Comparison of ENCODE assay signal across 10 mouse cellular contexts in genomic region chr4:106959506-106960302, GRCm38 (mm10). TPM values are rescaled to one million over a fixed set of nuclear protein-coding genes. Genes with fewer than 3 reads are reported as not detected.
A peak's percentile ranks its signal among the peaks of the same experiment; 100 is the strongest.
DNase-seq lines count a peak whose midpoint lies in the region; ATAC-seq and TF ChIP-seq lines count a peak whose summit lies in the region.
"Had no signal": no experiment of that assay in that cellular context is flagged by ENCODE, and none has a peak within 500 bp of the region (broad histone marks: within the 10 kb centered on the region; RNA-seq: fewer than 3 reads in every experiment).

No protein-coding gene starts in this region.

- TF ChIP-seq POLR2A in olfactory bulb, adult 2 months (IDR thresholded peaks at IDR 0.05; ENCODE audit: insufficient read depth, low read depth, low read length): no peak

- ATAC-seq in forebrain, embryonic 11.5 days (replicated peaks; ENCODE audit: low FRiP score): no peak
- 0 out of 2 replicates have a peak, but pooled peaks have one; percentile 12 for ATAC-seq in intestine, embryonic 16.5 days
- ATAC-seq: Patski had no signal

- H3K4me2 ChIP-seq in forebrain, embryonic 11.5 days (ENCODE audit: low read depth, low read length, severe bottlenecking): peak overlapping the region; percentile 26; the same call in 1 of the 2 replicates
- no peak overlapping the region for H3K4me2 ChIP-seq in intestine, embryonic 16.5 days (ENCODE audit: low read depth, low read length)

- 64% methylated on average over 12 of the region's 12 CpGs for WGBS in forebrain, embryonic 11.5 days
- 43% methylated on average over 12 of the region's 12 CpGs for WGBS in intestine, embryonic 16.5 days
- WGBS in olfactory bulb, adult 2 months: 77% methylated on average over 12 of the region's 12 CpGs

- H3K27ac ChIP-seq in layer of hippocampus, adult 2 months: peak overlapping the region; percentile 59
- H3K27ac ChIP-seq in forebrain, embryonic 11.5 days (ENCODE audit: low read depth, low read length): peak overlapping the region; percentile 54
- H3K27ac ChIP-seq in intestine, embryonic 16.5 days (ENCODE audit: low read length): no peak overlapping the region
- H3K27ac ChIP-seq in olfactory bulb, adult 2 months (ENCODE audit: insufficient read depth, low read depth, low read length): 0 out of 2 replicates have a peak overlapping the region, but pooled peaks have one; percentile 15

- H3K27me3 ChIP-seq in forebrain, embryonic 11.5 days (ENCODE audit: control insufficient read depth, insufficient read depth, low read length): no peaks in the 10 kb centered on the region
- no peaks in the 10 kb centered on the region for H3K27me3 ChIP-seq in intestine, embryonic 16.5 days (replicated peaks; ENCODE audit: control insufficient read depth, insufficient read depth, low read length)
- H3K27me3 ChIP-seq: Patski had no signal

- DNase-seq in layer of hippocampus, adult 2 months (ENCODE audit: low spot score in 2 of 2): no peak
- DNase-seq in layer of hippocampus, adult 11-12 months (ENCODE audit: low spot score): no peak
- no peak for DNase-seq in forebrain, embryonic 11.5 days (ENCODE audit: low spot score)
- no peak for DNase-seq in right cerebral cortex, postnatal 10 days (ENCODE audit: low spot score in 2 of 2)
- no peak for DNase-seq in left cerebral cortex, postnatal 14 days (ENCODE audit: low spot score in 2 of 2)
- no peak for DNase-seq in urinary bladder, postnatal 25 days (ENCODE audit: low spot score)
- DNase-seq: kidney, adult 9 months had no signal

- H3K4me3 ChIP-seq in layer of hippocampus, adult 2 months: no peak overlapping the region
- no peak overlapping the region for H3K4me3 ChIP-seq in forebrain, embryonic 11.5 days (ENCODE audit: low read depth, low read length)
- H3K4me3 ChIP-seq in intestine, embryonic 16.5 days (ENCODE audit: low read length): no peak overlapping the region
- H3K4me3 ChIP-seq in olfactory bulb, adult 2 months (ENCODE audit: insufficient read depth, low read depth, low read length): no peak overlapping the region

- intact Hi-C loops in left cerebral cortex, postnatal 14 days (cut with DNase I): no loop called here

- H3K9ac ChIP-seq in forebrain, embryonic 11.5 days (ENCODE audit: low read length): no peak overlapping the region; the same call in 1 of the 2 replicates
- no peak overlapping the region for H3K9ac ChIP-seq in intestine, embryonic 16.5 days (ENCODE audit: low read depth, low read length)

- H3K36me3 ChIP-seq in forebrain, embryonic 11.5 days (ENCODE audit: control insufficient read depth, insufficient read depth, low read length): no peaks in the 10 kb centered on the region; the same call in 1 of the 2 replicates
- no peaks in the 10 kb centered on the region for H3K36me3 ChIP-seq in intestine, embryonic 16.5 days (ENCODE audit: control insufficient read depth, insufficient read depth, low read length)

- TF ChIP-seq CTCF in layer of hippocampus, adult 2 months (conservative IDR thresholded peaks at IDR 0.05): no peak
- TF ChIP-seq CTCF in olfactory bulb, adult 2 months (IDR thresholded peaks at IDR 0.05; ENCODE audit: insufficient read depth, low read depth, low read length): no peak

- peaks cover 27% of the 10 kb centered on the region for H3K4me1 ChIP-seq in forebrain, embryonic 11.5 days (replicated peaks; ENCODE audit: control insufficient read depth, insufficient read depth, low read length)
- H3K4me1 ChIP-seq in intestine, embryonic 16.5 days (ENCODE audit: control insufficient read depth, insufficient read depth, low read length): peaks cover 69% of the 10 kb centered on the region
- peaks cover 30% of the 10 kb centered on the region for H3K4me1 ChIP-seq in olfactory bulb, adult 2 months (ENCODE audit: control insufficient read depth, insufficient read depth, low read length)

- no peaks in the 10 kb centered on the region for H3K9me3 ChIP-seq in forebrain, embryonic 11.5 days (ENCODE audit: control insufficient read depth, low read length)
- no peaks in the 10 kb centered on the region for H3K9me3 ChIP-seq in intestine, embryonic 16.5 days (ENCODE audit: control insufficient read depth, low read length)

RNA-seq across cellular contexts. Expression of gene Ssbp3, which starts 49.2 kb away (rescaled TPM):
- 100 to 1,000 TPM; 157 TPM for total RNA-seq in layer of hippocampus, adult 2 months (2021)
- polyA plus RNA-seq in forebrain, embryonic 11.5 days (2014; fragmentation: Nextera tagmentation; extraction: Ambion mirVana): 135 and 138 TPM in 2 replicates
- 38.0 and 53.4 TPM in 2 replicates for polyA plus RNA-seq in intestine, embryonic 16.5 days (2015; fragmentation: Nextera tagmentation; extraction: Ambion mirVana)
- not detected in 2 replicates for polyA plus RNA-seq in olfactory bulb, adult 2 months (2012; ENCODE audit: insufficient read depth, insufficient read length, low replicate concordance, missing spikeins)
- total RNA-seq in left cerebral cortex, postnatal 14 days (2021): 100 to 1,000 TPM; 109 to 115 TPM
